Mouse (Mus musculus): ENCODE measurements around the gene Blnk. TPM values are rescaled to one million over a fixed set of nuclear protein-coding genes. Genes with fewer than 3 reads are reported as not detected.

Blnk gene
- polyA plus RNA-seq, 1 experiment from 2014 or later = 0.26 TPM

- Histone ChIP-seq H3K4me1 (replicated peaks; ENCODE audit: control insufficient read depth, insufficient read depth, low read length) (peaks cover 8% of the 10 kb centered on the region), H3K9ac (ENCODE audit: low read depth, low read length) (no peak overlapping the region), H3K27ac (ENCODE audit: low read depth, low read length) (no peak overlapping the region), H3K27me3 (replicated peaks; ENCODE audit: control insufficient read depth, insufficient read depth, low read length) (no peaks in the 10 kb centered on the region), H3K4me3 (ENCODE audit: low read depth, low read length) (no peak overlapping the region), H3K9me3 (ENCODE audit: control insufficient read depth, low read length) (no peaks in the 10 kb centered on the region), H3K4me2 (no peak overlapping the region), H3K36me3 (ENCODE audit: control insufficient read depth, insufficient read depth, low read length) (no peaks in the 10 kb centered on the region)
- ATAC-seq (replicated peaks; ENCODE audit: low FRiP score) = no peak
- no peak for DNase-seq (ENCODE audit: low spot score)
- WGBS = 52% methylated on average over 21 of the region's 21 CpGs
These were observed 1.4 kb upstream of the Blnk start for GRCm38 (mm10) chr19:40995449-40996401.

GRCm38 (mm10) chr19:40994911-40995310 lies 576 bp upstream of the Blnk start:
- no peak overlapping the region for H3K9ac ChIP-seq (ENCODE audit: low read depth, low read length)
- H3K36me3 ChIP-seq (ENCODE audit: control insufficient read depth, insufficient read depth, low read length) = no peaks in the 10 kb centered on the region
- H3K9me3 ChIP-seq (ENCODE audit: control insufficient read depth, low read length) = no peaks in the 10 kb centered on the region
- H3K27ac ChIP-seq (ENCODE audit: low read depth, low read length) = no peak overlapping the region
- 57% methylated on average over 7 of the region's 7 CpGs for WGBS
- no peak for DNase-seq (ENCODE audit: low spot score)
- peaks cover 8% of the 10 kb centered on the region for H3K4me1 ChIP-seq (replicated peaks; ENCODE audit: control insufficient read depth, insufficient read depth, low read length)
- no peak overlapping the region for H3K4me3 ChIP-seq (ENCODE audit: low read depth, low read length)
- no peak for ATAC-seq (replicated peaks; ENCODE audit: low FRiP score)
- H3K27me3 ChIP-seq (replicated peaks; ENCODE audit: control insufficient read depth, insufficient read depth, low read length) = no peaks in the 10 kb centered on the region
- H3K4me2 ChIP-seq = no peak overlapping the region

- 78% methylated on average over 5 of the region's 5 CpGs for WGBS
- no peak overlapping the region for H3K4me3 ChIP-seq (ENCODE audit: low read depth, low read length)
- no peaks in the 10 kb centered on the region for H3K36me3 ChIP-seq (ENCODE audit: control insufficient read depth, insufficient read depth, low read length)
- DNase-seq (ENCODE audit: low spot score) = no peak
- no peak for ATAC-seq (replicated peaks; ENCODE audit: low FRiP score)
- no peaks in the 10 kb centered on the region for H3K9me3 ChIP-seq (ENCODE audit: control insufficient read depth, low read length)
- H3K27me3 ChIP-seq (replicated peaks; ENCODE audit: control insufficient read depth, insufficient read depth, low read length) = no peaks in the 10 kb centered on the region
- H3K4me2 ChIP-seq = no peak overlapping the region
- no peaks in the 10 kb centered on the region for H3K4me1 ChIP-seq (replicated peaks; ENCODE audit: control insufficient read depth, insufficient read depth, low read length)
- H3K27ac ChIP-seq (ENCODE audit: low read depth, low read length) = no peak overlapping the region
- no peak overlapping the region for H3K9ac ChIP-seq (ENCODE audit: low read depth, low read length)
These were observed 979 bp downstream of the Blnk start for GRCm38 (mm10) chr19:40993356-40993755.

GRCm38 (mm10) chr19:40992517-40993044 lies 1.8 kb downstream of the Blnk start:
- peak; percentile 3 for DNase-seq (ENCODE audit: low spot score)
- no peaks in the 10 kb centered on the region for H3K4me1 ChIP-seq (replicated peaks; ENCODE audit: control insufficient read depth, insufficient read depth, low read length)

GRCm38 (mm10) chr19:40992096-40992495 lies 2.2 kb downstream of the Blnk start:
- no peaks in the 10 kb centered on the region for H3K4me1 ChIP-seq (replicated peaks; ENCODE audit: control insufficient read depth, insufficient read depth, low read length)
- peak; percentile 23 for DNase-seq (ENCODE audit: low spot score)

More at GRCm38 (mm10) chr19:40992517-40993044, 1.8 kb downstream of the Blnk start:
- Histone ChIP-seq H3K4me2 (no peak overlapping the region), H3K36me3 (ENCODE audit: control insufficient read depth, insufficient read depth, low read length) (no peaks in the 10 kb centered on the region), H3K9me3 (ENCODE audit: control insufficient read depth, low read length) (no peaks in the 10 kb centered on the region), H3K4me3 (ENCODE audit: low read depth, low read length) (no peak overlapping the region), H3K27ac (ENCODE audit: low read depth, low read length) (no peak overlapping the region), H3K27me3 (replicated peaks; ENCODE audit: control insufficient read depth, insufficient read depth, low read length) (no peaks in the 10 kb centered on the region), H3K9ac (ENCODE audit: low read depth, low read length) (no peak overlapping the region)
- 76% methylated on average over 8 of the region's 8 CpGs for WGBS
- no peak for ATAC-seq (replicated peaks; ENCODE audit: low FRiP score)

GRCm38 (mm10) chr19:40991626-40992025 lies 2.7 kb downstream of the Blnk start:
- no peak overlapping the region for H3K9ac ChIP-seq (ENCODE audit: low read depth, low read length)
- ATAC-seq (replicated peaks; ENCODE audit: low FRiP score) (no peak), DNase-seq (ENCODE audit: low spot score) (peak; percentile 7)
- H3K9me3 ChIP-seq (ENCODE audit: control insufficient read depth, low read length) = no peaks in the 10 kb centered on the region
- H3K4me3 ChIP-seq (ENCODE audit: low read depth, low read length) = no peak overlapping the region
- H3K27me3 ChIP-seq (replicated peaks; ENCODE audit: control insufficient read depth, insufficient read depth, low read length) = no peaks in the 10 kb centered on the region
- no peak overlapping the region for H3K27ac ChIP-seq (ENCODE audit: low read depth, low read length)
- H3K4me1 ChIP-seq (replicated peaks; ENCODE audit: control insufficient read depth, insufficient read depth, low read length) = no peaks in the 10 kb centered on the region
- no peak overlapping the region for H3K4me2 ChIP-seq
- WGBS = 86% methylated on average over 7 of the region's 7 CpGs
- no peaks in the 10 kb centered on the region for H3K36me3 ChIP-seq (ENCODE audit: control insufficient read depth, insufficient read depth, low read length)

More at GRCm38 (mm10) chr19:40992096-40992495, 2.2 kb downstream of the Blnk start:
- H3K27ac ChIP-seq (ENCODE audit: low read depth, low read length) = no peak overlapping the region
- H3K36me3 ChIP-seq (ENCODE audit: control insufficient read depth, insufficient read depth, low read length) = no peaks in the 10 kb centered on the region
- ATAC-seq (replicated peaks; ENCODE audit: low FRiP score) = no peak
- H3K27me3 ChIP-seq (replicated peaks; ENCODE audit: control insufficient read depth, insufficient read depth, low read length) = no peaks in the 10 kb centered on the region
- 86% methylated on average over 11 of the region's 11 CpGs for WGBS
- H3K4me2 ChIP-seq = no peak overlapping the region
- H3K9ac ChIP-seq (ENCODE audit: low read depth, low read length) = no peak overlapping the region
- no peaks in the 10 kb centered on the region for H3K9me3 ChIP-seq (ENCODE audit: control insufficient read depth, low read length)
- no peak overlapping the region for H3K4me3 ChIP-seq (ENCODE audit: low read depth, low read length)

GRCm38 (mm10) chr19:40990781-40991343 lies 3.5 kb downstream of the Blnk start:
- no peak for ATAC-seq (replicated peaks; ENCODE audit: low FRiP score)
- Histone ChIP-seq H3K4me3 (ENCODE audit: low read depth, low read length) (no peak overlapping the region), H3K9me3 (ENCODE audit: control insufficient read depth, low read length) (no peaks in the 10 kb centered on the region), H3K4me2 (no peak overlapping the region), H3K4me1 (replicated peaks; ENCODE audit: control insufficient read depth, insufficient read depth, low read length) (no peaks in the 10 kb centered on the region), H3K27me3 (replicated peaks; ENCODE audit: control insufficient read depth, insufficient read depth, low read length) (no peaks in the 10 kb centered on the region), H3K36me3 (ENCODE audit: control insufficient read depth, insufficient read depth, low read length) (no peaks in the 10 kb centered on the region), H3K27ac (ENCODE audit: low read depth, low read length) (no peak overlapping the region), H3K9ac (ENCODE audit: low read depth, low read length) (no peak overlapping the region)
- no peak for DNase-seq (ENCODE audit: low spot score)
- WGBS = 88% methylated on average over 17 of the region's 17 CpGs

GRCm38 (mm10) chr19:40989961-40990600 lies 4.3 kb downstream of the Blnk start:
- ATAC-seq (replicated peaks; ENCODE audit: low FRiP score) (no peak), DNase-seq (ENCODE audit: low spot score) (peak; percentile 9)
- Histone ChIP-seq H3K4me1 (replicated peaks; ENCODE audit: control insufficient read depth, insufficient read depth, low read length) (no peaks in the 10 kb centered on the region), H3K4me3 (ENCODE audit: low read depth, low read length) (no peak overlapping the region), H3K9ac (ENCODE audit: low read depth, low read length) (no peak overlapping the region), H3K36me3 (ENCODE audit: control insufficient read depth, insufficient read depth, low read length) (no peaks in the 10 kb centered on the region), H3K27me3 (replicated peaks; ENCODE audit: control insufficient read depth, insufficient read depth, low read length) (no peaks in the 10 kb centered on the region), H3K4me2 (no peak overlapping the region), H3K9me3 (ENCODE audit: control insufficient read depth, low read length) (no peaks in the 10 kb centered on the region), H3K27ac (ENCODE audit: low read depth, low read length) (no peak overlapping the region)
- WGBS = 76% methylated on average over 9 of the region's 9 CpGs

Data from liver, embryonic 11.5 days (tissue).